Mouse (Mus musculus) MEL (cell line): ENCODE data around the gene Zdhhc6.

Experiments
- EP300 ChIP-seq, 2 experiments: IDR thresholded peaks; 2 replicates each; pipeline ENCODE4 v1.6.1; 2011; ENCODE audit warnings: improper control_type of control experiment in 2 of 2, low read length in 2 of 2, low read depth in 1 of 2, mild to moderate bottlenecking in 1 of 2
- MAX ChIP-seq: IDR thresholded peaks from 2 replicates; pipeline ENCODE4 v1.6.1; 2011; ENCODE audit warnings: low read length, improper control_type of control experiment
- POLR2A ChIP-seq, 2 experiments: IDR thresholded peaks; 2 replicates each; pipeline ENCODE4 v1.6.1; 2011 to 2012; ENCODE audit warnings: low read length in 2 of 2, mild to moderate bottlenecking in 2 of 2, control low read depth in 1 of 2, improper control_type of control experiment in 1 of 2, low read depth in 1 of 2, moderate library complexity in 1 of 2; ENCODE audit not compliant: control insufficient read depth in 1 of 2, insufficient read depth in 1 of 2, poor library complexity in 1 of 2
- POLR2AphosphoS2 ChIP-seq: IDR thresholded peaks from 2 replicates; pipeline ENCODE4 v1.6.1; 2011; ENCODE audit warnings: low read length, improper control_type of control experiment
- TCF12 ChIP-seq: IDR thresholded peaks from 2 replicates; pipeline ENCODE4 v1.6.1; 2014; ENCODE audit warnings: low read depth, mild to moderate bottlenecking, inconsistent platforms, low read length, improper control_type of control experiment, moderate library complexity

GRCm38 (mm10) chr19:55319036-55319435 lies 3.2 kb upstream of the Zdhhc6 start:
- no peak for TF ChIP-seq POLR2AphosphoS2
- TF ChIP-seq POLR2A (IDR thresholded peaks at IDR 0.05; ENCODE audit: control insufficient read depth in 1 of 2, insufficient read depth in 1 of 2, low read depth in 1 of 2, low read length in 2 of 2, poor library complexity in 1 of 2), result no peak
- no peak for TF ChIP-seq TCF12
- TF ChIP-seq EP300 (IDR thresholded peaks at IDR 0.05; ENCODE audit: low read depth in 1 of 2, low read length in 2 of 2), result no peak
- TF ChIP-seq MAX, result no peak
